Mouse (Mus musculus) common myeloid progenitor, adult 5-6 weeks (primary cell): ENCODE data around the gene Mogs. TPM values are rescaled to one million over a fixed set of nuclear protein-coding genes. Genes with fewer than 3 reads are reported as not detected.

Experiments used
- ATAC-seq: replicated peaks from 2 replicates; pipeline ENCODE4 v1.8.0; 2016; ENCODE audit warnings: low read depth, mild to moderate bottlenecking, moderate TSS enrichment, inconsistent platforms; ENCODE audit not compliant: poor library complexity, severe bottlenecking
- total RNA-seq: library from RNA; stranded (forward); fragments of 200-1000, 187-1606 nt; gene quantifications from 2 replicates; pipeline ENCODE4 v1.2.3, GENCODE M21; 2017

Mogs gene
- total RNA-seq, 1 experiment from 2014 or later: 86.2 TPM

DNA sequence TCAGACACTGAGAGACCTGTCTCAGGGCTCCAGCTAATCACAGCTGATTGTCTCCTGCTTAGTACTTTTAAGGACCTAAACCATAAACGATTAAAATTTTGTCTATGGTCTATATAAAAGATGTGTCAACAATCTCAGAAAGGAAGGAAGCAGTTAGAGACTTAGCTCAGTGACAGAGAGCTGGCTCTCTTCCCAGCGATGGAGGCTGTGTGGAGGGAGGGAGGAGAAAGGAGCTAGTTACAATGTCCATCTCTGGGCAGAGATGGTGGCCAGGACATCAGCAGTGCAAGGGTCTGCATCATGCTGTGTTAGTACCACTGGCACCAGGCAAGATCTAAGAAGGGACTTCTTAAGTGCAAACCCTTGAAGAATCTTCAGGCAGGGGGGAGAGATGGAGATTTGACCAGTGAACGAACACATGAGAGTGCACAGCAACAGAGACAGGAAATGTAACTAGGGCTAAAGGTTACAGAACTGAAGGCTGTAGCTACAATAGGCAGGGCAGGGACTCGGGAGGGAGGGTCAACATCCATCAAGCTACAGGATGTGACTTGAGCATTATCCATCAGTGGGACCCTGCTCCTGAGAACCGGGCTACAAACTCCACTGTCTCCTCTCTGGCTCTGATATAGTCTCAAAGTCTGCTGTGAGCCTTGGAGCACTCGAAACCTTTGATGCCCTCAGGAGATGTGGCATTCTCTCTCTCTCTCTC, 22.7 kb upstream of the Mogs start:
- ATAC-seq: no peak

- no peak for ATAC-seq
Observed at GRCm38 (mm10) chr6:83095968-83096367, 19.3 kb upstream of the Mogs start.

DNA sequence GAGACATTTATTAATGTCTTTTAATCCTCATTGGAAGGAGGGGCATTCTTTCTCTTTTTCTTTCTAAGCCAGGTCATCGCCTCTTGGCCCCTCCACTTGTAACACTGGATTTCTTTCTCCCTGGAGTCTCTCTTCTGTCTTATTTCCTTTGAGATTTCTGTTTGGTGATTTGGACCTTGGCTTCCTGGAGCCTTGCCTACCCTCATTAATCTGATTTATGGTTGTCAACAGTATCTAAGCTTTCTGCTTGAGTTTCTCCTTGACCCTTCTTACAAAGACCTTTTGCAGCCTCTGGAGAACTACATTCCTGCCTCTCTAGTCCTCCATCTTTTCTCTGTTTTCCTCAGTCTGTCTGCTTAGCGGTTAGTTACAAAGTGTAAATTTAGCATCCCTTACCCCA, 16.9 kb upstream of the Mogs start:
- ATAC-seq: no peak

GRCm38 (mm10) chr6:83101316-83101687, 14.0 kb upstream of the Mogs start, which contains the start of the genes Ccdc142 and Gm42688:
Gene Ccdc142 (plus strand): TSS chr6:83101601.
Gene Gm42688 (plus strand): TSS chr6:83101617.
- peak; percentile 84 for ATAC-seq

DNA sequence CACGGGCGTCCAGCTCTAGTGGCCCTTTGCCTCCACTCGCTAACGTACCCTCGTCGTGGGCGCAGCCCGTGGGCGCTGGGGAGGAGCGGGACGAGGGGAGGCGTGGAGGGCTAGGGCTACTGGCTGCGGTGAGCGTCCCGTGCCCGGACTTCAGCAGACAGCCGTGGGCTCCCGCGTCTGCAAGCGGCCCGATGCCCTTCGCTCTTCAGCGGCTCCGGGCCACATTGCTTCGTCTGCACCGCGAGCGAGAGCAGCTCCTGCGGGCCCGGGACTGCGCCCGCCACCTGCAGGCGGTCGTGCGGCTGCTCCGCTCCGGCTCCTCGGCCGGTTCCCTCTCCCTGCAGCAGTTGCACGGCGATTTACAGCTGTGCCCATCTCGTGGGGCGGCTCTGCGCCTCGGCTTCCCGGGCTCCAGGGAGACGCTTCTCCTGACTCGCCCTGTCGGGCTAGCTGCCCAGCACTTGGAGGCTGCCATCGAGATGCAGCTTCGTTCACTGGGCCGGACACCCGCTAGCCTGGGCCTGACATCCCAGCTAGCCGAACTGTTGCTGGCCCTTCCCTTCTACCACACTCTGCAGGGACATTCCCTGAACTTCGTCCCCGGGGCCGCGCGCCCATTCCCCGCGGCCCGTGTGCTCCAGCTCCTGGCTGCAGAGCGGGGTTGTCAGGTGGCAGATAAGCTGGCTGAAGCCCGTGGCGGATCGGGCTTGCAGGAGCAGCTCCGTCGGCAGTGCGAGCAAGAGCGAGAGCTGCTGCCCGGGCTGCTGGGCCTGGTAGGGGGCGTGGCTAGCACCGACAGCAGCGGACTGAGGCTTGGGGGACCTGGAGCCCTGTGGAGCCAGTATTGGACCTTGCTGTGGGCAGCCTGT, 13.4 kb upstream of the Mogs start:
- ATAC-seq: peak; percentile 60

DNA sequence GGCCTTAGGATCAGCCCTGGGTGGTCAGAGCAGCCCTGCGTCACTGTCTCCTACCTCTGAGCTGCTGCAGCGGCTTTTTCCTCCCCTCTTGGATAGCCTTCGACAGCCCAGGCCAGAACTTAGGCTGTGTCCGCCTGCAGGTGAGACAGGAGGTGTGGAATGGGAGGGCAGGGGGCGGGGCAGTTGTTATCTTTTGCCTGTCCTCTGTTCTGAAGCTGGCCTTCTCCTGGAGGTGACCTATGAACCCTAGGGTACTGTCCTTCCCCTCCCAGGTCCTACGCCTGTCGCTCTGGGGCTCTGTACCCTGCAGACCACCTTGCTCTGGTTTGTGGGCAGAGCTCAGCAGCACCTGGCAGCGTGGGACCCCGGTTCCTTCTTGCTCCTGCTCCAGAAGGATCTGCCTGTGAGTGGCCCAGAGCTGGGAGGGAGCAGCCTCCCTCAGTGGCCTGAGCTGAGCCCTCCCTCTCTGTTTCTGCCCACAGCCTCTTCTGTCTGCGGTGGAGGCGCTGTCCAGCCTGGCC, 12.1 kb upstream of the Mogs start:
- ATAC-seq: no peak

- ATAC-seq: no peak
Observed at GRCm38 (mm10) chr6:83104158-83104557, 11.1 kb upstream of the Mogs start.

DNA sequence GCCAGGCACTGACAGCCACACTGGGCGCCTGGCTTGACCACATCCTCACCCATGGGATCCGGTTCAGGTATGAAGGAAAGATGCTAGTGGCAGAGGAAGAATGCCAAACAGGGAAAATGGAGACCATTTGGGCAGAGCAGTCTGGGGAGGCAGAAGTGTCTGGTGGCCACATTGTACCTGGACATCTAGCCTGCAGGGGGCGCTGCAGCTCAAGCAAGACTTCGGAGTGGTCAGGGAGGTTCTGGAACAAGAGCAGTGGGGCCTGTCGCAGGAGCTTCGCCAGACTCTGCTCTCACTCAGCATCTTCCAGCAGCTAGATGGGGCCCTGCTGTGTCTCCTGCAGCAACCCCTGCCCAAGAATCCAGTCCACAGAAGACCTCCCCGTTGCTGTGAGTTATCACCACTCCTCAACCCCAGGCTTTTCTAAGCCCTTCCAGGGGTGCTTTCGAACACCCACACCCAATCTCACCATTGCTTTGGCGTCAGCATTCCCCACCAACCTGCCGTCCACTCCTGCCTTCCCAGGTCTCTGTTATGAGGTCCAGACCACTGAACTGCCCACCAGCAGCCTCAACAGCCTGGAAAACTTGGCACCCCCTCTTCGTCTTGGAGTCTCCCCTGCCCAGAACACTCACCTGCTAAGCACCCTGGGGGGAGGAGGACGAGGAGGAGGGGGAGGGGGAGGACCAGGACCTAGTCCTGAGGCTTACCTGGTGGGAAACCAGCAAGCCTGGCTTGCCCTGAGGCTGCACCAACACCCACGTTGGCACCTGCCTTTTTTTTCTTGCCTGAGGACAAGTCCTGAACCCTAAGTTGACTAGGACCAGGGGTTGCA, 7.5 kb upstream of the Mogs start:
- peak; percentile 71 for ATAC-seq

GRCm38 (mm10) chr6:83108762-83109668, 6.3 kb upstream of the Mogs start, which contains the start of gene Mrpl53:
Gene Mrpl53 (plus strand): TSS chr6:83109040.
- peak; percentile 65 for ATAC-seq

DNA sequence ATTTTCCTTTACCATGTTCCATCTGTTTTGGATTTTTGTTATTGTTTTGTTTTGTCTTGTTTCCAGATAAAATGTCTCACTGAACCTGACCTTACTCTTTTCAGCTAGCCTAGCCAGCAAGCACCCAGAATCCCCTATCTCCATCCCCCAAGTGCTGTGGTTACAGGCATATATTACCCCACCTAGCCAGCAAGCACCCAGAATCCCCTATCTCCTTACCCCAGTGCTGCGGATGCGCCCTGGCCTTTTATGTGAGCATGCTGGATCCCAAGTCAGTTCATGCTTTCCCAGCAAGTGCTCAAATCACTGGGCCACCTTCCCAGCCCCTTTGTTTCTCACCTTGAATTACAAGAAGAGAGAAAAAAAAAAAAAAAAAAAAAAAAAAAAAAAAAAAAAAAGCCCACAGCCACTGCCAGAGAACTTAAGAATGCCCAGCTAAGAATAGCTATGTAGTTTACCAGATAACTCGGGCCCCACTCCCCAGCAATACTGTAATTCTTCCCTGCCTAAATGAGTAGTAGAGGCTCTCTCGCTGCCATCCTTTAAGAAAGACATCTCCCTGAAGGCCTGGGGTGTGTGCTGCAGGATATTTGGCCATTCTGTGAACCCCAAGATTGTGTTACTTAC, 3.7 kb upstream of the Mogs start:
- ATAC-seq: no peak

DNA sequence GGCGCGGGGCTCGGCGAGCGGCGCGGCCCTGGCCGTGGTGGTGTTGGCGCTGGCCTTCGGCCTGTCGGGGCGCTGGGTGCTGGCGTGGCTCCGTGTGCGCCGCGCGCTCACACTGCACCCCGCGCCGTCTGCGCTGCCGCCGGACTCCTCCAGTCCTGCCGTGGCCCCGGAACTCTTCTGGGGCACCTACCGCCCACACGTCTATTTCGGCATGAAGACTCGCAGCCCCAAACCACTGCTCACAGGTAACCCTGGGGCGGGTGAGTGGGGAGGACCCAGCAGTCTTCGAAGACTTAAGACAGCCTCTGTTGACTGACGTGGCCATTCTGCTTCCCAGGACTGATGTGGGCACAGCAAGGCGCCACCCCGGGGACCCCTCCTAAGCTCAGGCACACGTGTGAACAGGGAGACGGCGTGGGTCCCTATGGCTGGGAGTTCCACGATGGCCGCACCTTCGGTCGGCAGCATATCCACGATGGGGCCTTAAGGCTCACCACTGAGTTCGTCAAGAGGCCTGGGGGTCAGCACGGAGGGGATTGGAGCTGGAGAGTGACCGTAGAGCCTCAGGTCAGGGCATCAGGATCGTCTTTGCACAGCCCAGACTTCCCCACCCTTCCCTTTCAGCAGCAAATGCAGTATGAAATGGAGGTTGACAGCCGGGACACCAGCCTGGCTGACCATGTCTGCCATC, 531 bp downstream of the Mogs start:
- ATAC-seq: no peak

- ATAC-seq: no peak
Observed at GRCm38 (mm10) chr6:83116373-83117164, 1.3 kb downstream of the Mogs start.

DNA sequence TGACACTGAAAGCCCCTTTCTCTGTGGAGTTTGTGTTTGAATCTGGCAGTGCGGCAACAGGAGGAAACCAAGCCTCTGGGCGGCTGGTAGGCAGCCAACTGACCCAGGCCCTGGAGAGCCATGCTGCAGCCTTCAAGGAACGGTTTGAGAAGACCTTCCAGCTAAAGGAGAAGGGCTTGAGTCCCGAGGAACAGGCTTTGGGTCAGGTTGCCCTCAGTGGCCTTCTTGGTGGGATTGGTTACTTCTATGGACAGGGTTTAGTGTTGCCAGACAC, 1.8 kb downstream of the Mogs start:
- ATAC-seq: no peak

DNA sequence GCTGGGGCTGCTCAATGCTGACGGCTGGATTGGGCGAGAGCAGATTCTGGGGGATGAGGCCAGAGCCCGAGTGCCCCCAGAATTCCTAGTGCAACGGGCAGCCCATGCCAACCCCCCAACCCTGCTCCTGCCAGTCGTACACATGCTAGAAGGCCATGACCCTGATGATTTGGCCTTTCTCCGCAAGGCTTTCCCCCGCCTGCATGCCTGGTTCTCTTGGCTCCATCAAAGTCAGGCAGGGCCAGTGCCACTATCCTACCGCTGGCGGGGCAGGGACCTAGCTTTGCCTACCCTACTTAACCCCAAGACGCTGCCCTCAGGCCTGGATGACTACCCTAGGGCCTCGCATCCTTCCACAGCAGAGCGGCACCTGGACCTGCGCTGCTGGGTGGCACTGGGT, 2.3 kb downstream of the Mogs start:
- ATAC-seq: no peak

GRCm38 (mm10) chr6:83118369-83118768, 3.1 kb downstream of the Mogs start:
- no peak for ATAC-seq

- ATAC-seq: peak; percentile 16
Observed at GRCm38 (mm10) chr6:83118825-83119733, 3.8 kb downstream of the Mogs start.

- ATAC-seq: no peak
Observed at GRCm38 (mm10) chr6:83119734-83120051, 4.4 kb downstream of the Mogs start.
